Mouse (Mus musculus): ENCODE measurements at regions not wholly inside any gene's neighbourhood (a gene's known extent, or its start where the extent isn't known, plus 50 kb on each side); places are given as distances from the start of the nearest gene placed in this dataset.

DNA sequence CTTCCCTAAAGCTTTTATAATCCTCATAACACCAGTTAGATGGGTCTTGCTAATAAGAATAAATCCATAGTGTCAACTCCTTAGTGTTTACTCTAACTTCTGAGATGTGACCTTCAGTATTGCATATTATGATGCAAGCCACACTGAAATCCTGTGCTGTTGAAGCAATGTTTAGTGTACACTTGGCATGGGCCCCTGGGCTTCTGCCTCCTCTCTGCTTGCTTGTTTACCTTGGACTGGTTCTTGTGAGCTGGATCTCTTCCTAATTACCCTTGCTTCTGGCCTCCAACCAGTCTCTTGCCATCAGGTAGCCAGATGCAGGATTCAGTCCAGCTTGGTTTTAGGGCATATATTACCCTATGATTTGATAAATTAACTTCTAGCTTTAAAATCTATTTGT, 57.0 kb downstream of the Rgs2 start:
- no peak for DNase-seq

DNA sequence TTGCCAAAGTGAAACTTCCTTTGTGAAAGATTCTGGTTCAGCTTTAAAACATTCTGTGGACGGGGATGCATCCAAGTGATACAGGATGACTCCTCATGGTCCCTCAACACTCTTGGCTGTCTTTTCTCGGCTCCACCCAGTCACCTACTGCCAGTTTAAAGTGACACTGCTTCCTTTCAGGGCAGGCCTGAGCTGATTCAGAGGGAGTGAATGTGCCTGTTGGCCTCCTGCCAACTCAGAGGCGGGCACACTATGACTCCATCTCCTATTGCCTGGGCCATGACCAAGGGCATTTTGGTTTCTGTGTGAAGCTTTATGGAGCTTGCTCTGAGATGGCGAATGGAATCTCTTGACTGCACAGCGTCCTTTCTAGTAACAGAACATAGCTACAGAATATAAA, 62.5 kb downstream of the Rgs2 start:
- DNase-seq: peak; percentile 75

DNA sequence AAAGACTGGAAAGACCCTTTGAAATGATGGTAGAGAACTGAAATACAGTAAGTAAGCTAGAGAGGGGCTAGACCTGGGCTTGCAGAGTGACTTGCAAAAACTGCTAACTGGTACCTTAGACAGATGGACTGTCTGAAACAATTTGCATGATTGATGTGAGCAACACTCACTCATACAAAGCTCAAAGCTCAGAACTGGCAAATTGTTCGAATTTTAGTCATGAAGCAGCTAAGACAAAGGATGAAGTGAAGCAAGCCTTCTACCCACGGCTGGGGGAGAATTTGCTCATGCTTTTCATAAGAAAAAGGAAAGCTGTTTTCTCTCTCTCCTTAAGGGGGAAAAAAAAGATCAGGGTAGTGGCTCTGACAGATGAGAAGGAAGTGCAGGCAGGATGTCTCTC, 64.5 kb downstream of the Rgs2 start:
- no peak for DNase-seq

DNA sequence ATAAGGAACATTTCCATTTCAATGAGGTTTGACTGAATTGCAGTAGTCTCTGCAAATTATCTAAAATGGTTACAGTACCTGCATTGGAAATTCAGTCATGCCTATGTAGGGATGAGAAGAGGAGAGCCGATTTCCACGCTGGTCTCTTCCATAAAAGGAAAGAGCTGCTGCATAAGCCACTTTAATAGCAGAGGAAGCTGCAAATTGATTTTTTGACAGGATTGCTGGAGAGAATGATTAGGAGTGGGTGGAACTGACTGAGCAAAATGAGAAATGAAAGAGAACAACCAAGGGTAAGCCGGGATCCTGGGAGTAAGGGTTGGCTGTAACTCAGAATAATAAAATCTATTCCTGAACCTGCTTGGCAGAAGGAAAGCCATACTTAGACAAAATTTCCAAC, 65.4 kb downstream of the Rgs2 start:
- no peak for DNase-seq

DNA sequence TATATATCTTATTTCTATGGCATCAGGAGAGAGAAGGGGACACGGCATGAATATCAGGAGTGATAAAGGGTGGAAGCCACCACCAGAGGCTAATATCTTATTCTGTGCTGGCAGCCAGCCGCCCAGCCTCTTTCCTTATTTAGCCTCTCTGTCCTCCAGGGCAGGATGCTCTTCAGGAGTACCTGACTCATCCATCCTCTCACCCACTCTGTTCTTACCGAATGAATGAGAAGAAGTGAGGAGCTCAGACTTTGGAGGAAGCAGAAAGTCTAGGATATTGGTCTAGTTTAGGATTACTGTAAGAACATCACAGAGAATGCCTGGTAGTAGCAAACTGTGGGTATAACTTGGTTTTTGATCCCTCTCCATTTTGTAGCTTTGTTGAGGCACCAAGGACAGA, 73.2 kb downstream of the Rgs2 start:
- DNase-seq: no peak

DNA sequence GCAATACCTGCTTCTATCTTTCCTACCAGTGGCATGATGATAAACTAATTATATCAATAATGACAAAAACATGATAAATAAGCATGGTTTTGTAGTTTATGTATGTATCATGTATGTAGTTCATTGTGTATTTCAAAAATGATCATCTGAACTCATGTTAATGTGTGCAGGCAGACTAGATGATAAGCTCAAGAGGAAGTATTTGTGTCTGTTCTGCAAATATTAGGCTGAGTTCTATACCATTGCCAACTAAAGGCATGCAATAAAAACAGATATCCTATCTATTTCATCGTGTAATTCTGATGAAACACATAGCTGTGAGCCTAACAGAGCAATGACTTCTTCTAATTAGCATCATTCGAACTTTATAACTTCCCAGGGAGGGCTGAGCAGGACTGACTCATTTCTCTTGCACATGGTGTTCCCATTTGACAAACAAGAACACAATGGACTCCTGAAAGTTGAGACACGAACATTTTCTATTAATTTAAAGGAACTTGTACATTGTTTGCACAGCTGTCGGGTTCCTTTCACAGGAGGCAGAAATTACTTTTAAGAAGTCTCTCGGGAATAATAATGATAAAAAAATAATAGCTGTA, 74.3 kb downstream of the Rgs2 start:
- no peak for DNase-seq

DNA sequence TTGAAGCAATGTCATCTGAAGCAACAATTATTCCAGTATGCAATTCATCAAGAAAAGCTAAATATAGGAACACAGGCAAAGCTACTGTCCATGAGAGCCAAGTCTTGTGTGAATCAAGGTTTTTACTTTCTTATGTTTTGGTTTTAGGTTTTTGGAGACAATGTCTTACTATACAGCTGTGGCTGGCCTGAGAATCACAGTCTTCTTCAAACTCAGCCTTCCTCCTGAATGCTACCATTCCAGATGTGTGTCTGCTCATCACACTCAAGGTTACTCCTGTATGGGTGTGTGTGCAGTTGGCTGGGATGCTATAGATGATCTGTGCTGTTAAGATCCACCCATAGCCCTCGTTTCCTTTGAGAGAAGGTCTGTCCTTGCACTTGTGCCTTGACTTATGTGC, 81.5 kb downstream of the Rgs2 start:
- DNase-seq: no peak

DNA sequence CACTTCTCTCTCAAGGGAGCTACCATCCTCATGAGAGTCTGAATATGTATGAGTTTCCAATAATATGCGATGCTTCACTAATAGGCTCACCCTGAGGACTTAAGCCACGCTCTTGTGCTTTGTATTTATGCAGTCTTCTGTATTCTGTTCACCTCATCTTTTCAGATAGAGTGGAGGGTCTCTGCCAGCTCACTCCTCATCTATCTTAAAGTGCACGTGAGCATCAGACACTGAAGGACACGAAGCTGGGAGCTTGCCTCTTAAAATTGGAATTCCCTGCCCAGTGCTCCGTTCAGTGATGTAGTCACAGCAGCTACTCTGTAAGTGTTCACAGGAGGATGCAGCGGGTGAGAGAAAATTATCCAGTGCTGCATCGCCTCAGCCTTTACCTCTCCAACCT, 83.7 kb downstream of the Rgs2 start:
- peak; percentile 11 for DNase-seq

DNA sequence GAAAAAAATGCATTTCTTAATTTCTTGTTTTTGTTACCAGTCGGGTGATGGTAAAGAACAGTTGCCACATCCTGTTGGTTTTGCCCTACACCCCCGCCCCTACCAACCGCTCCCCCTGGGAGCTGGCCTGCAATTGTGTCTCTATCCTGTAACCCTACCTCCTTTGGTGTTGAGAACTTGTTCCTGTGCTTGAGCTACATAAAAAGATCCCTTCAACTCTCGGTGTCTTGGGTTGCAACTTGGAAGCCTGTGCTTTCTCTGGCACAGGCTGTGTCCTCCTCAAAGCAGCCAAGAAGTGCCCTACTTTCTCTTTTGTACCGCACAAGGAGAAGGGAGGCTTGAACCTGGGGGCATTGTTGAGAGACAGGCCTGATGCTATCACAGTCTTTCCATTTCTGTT, 85.0 kb downstream of the Rgs2 start:
- no peak for DNase-seq

DNA sequence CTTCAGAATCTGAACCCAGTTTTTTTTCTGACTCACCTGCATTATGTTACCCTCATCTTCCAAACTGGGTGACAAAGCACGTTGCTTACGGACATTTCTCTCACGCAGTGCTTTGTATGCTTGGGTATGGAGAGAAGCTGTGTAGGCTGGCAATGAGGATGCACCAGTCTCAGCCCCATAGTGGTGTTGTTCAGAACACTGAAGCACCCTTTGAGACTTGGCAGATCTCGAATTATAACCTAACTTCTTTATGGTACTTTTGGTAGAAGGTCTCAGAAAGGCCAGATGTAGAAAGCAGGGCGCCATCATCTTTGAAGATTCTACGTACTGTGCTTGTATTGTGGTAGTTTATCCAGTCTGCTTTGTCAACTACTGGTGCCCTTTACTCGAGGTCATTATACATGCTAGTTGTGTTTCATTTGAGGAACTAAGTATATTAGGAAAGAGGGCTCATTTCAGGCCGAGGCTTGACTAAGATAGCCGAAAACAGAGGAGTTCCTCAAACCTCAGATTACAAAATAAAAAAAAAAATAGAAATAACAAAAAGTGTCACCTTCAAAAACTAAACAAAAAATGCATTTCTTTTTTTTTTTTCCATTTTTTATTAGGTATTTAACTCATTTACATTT, 85.7 kb downstream of the Rgs2 start:
- DNase-seq: no peak

DNA sequence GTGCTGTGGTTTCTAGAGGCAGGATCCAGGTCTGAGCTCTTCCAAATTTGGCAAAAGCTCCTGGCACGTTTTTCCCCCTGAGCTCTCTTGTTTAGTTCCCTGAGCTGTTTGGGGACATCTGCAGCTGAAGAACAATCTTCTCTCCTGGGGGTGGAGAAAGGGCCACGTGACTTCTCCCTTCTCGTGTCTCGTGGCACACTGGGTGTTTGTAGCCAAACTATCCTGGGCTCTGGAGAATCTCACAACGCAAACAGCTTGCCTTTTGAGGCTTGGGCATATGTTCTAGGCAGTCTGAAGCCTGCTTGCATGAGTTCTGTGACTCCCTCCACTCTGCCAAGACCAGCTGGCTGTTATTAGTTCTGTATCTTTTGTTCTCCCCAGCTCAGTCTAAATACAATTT, 86.3 kb downstream of the Rgs2 start:
- DNase-seq: no peak

DNA sequence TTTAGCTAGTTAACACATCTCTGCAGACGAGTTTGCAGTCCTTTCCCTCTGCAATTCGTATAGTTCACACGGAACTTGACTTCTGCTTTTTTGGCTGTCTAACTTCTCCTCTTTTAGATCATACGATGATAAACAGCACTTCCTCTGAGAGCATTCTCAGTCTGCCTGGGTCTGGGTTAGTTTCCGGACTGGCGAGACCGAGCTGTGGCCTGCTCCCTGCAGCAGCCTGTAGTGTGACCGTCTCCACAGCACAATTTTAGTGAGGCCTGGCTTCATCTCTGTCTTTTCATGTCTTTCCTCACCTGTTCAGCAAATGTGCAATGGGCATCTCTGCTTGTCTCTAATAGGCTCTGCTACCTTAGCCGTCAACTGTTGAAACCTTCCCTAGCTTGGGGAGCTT, 87.4 kb downstream of the Rgs2 start:
- DNase-seq: no peak

DNA sequence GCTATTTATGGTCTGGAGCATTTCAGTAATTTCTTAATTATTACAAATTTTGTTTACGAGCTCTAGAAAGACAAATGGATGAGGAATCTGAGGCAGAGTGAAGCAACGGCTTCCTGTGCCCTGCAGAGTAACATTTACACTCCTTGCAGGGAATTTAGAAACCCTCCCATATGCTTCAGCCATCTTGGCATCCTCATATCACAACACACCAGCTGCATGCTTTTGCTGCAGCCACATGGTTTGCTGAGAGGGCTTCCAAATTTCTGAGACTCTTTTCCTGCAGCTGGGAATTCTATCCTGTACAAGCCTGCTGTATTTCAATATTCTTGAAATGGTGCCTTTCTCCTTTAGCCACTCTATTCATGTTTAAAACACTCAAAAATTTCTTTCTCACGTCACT, 91.4 kb downstream of the Rgs2 start:
- no peak for DNase-seq

DNA sequence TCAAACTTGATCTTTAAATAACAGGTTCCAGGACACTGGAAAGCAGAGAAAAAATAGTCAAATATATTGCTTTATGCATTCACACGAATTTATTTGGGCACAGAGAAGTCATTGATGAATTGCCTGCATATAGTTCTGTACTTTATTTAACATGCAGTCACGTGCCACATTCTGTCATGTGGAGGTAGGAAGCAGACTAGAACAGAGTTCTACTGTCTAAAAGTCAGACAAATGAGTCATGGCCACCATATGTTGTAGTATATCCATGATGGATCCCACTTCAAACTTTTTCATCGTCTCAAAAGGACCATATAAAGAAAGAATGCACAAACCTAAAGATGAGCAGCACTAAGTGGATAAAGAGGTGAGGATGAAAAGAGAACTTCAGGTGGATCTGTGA, 92.7 kb downstream of the Rgs2 start:
- DNase-seq: no peak

DNA sequence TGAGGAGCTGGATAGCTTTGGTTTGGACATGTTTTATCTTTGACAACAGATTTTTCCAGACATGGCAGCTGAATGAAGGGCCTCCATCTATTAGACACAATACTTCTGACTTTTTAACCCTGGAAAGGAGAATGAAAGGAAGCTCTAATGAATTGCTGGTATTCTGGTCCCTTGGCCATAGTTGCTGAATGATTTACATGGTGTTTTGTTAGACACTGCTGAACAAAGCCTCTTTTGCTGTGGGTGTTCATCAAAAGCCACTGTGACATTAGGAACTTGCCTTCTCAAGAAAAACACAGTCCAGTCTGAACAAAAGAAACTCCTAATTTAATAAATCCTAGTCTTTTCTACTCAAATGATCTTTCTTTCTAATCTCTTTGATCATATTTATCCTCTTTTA, 93.4 kb downstream of the Rgs2 start:
- no peak for DNase-seq

DNA sequence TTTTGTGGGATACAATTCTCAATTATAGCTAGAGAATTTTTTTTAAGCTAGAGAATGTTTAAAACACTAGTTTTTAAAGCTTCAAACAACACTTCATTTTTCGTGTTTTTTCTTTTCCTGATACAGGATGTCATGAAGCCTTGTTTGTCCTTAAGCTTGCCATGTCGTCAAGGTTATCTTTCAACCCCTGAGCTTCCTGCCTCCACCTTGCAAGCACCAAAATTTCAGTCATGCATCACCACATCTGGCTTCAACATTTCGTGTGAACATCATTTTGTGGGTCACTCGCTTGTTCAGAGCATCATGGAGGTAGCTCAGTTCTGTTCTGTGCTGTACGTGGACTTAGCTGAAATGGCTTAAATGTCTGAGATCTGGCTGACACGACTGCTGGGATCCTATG, 96.6 kb downstream of the Rgs2 start:
- no peak for DNase-seq

DNA sequence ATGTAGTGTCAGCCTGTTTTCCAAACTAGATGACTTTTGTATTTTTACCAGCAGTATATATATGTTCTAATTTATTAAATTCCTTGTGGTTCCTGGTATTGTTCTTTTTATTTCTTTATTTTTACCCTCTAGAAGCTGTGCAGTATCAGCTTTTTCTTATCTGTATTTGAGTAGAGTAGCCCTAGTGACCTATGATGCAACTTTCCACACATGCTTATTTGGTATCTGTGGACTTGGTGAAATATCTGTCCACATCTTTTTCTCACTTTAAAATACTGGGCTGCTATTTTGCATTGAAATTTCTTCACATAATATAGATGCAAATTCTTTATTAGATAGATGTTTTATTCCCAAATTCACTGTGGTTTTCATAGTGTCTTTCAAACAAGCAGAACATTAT, 97.1 kb downstream of the Rgs2 start:
- no peak for DNase-seq

DNA sequence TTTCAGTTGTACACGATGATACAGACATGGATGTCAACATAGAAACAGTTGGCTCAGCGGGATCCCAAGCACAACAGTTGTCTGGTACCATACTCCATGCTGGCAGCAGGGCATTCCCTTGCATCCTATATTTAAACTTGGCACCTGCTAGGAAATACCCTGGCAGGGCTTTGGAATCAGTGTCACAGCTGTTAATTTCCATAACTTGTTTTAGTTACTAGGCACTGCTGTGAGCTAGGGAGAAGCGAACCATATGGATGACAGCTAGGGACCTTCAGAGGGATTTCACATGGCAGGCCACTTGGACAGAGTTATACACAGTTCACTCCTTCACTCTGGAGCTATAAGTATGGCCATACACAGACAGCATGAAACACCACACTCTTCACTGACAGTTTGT, 100.0 kb downstream of the Rgs2 start:
- no peak for DNase-seq

DNA sequence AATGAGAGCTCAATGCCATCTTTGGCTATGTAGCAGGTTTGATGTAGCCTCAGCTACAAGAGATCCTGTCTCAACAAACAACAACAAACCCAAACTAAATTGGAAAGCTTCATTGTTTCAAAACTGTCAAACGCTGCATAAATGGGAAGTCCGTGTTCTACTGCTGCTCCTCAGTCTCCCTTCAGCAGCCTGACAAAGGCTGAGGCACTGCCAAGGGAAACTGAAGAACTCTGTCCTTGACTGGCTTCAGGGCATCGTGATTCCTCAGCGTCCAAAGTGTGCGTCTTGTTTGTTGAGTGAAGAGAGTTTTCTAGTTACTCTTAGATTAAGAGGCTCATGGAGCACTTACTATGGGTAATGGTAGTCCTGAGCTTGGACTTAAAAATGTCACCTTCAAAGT, 100.7 kb downstream of the Rgs2 start:
- no peak for DNase-seq

DNA sequence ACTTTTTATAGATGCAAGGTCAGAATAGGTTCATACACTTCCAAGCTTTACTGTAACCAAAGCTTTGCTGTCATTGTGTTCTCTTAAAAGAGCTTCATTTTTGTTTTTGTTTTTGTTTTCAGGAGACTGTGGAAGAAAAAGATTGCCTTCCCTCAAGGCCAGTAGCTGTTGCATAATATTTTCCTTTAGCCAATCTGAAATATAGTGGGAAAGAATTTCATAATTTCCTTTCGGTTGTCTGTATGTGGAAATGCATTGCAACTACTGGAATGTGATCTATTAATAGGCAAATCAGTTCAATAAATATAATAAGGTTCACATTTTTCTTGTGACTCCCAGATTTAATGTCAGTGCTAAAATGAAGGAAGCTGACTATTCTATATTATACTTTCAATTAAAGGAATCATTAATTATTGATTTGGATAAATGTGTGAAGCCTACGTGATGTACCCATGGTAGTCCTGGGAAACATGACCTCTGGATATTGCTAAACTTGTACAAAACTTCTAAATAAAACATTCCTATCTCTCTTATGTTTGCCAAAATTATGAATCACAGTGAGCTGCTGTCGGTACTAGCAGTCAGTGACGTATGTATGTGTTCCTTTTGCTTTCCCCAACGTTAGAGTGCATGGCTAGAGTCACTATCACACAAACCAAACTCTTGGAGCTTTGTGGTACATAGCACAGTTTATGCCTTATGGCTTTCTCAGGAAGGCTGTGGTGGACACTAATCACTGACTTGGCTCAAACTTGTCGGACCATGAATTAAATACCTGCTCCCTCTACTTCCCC, 102.6 kb downstream of the Rgs2 start:
- DNase-seq: no peak

DNA sequence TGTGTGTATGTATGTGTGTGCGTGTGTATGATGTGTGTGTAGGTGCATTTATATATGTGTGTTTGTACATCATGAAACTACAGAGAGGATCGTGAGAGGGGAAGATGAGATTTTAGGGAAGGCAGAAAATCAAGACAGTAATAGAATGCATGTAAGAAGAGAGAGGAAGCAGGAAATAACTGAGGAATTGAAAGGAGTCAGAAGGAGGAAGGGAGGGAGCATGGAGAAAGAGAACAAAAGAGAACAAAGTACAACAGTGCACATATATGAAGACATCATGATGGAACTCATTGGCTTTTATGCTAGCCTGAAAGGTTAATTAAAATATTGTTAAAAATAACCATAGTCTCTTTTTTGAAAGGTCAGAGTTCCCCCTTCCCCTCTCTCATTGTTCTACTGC, 111.4 kb downstream of the Uchl5 start:
- no peak for DNase-seq

DNA sequence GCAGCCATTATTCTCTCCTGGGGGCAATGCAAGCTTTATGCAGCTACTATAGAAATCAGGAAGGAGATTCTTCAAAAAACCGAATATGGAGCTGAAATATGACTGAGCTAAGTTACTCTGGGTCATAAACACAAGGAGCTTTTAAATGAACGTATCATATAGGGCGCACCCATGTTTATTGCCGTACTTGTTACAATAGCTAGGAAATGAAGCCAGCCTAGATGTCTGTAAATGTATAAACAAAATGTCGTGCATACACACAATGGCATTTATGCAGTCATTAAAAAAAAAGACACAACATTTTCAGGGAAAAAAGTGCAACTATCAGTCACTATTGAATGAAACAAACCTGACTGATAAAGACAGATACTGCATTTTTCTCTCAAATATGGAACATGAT, 111.0 kb downstream of the Uchl5 start:
- no peak for DNase-seq

DNA sequence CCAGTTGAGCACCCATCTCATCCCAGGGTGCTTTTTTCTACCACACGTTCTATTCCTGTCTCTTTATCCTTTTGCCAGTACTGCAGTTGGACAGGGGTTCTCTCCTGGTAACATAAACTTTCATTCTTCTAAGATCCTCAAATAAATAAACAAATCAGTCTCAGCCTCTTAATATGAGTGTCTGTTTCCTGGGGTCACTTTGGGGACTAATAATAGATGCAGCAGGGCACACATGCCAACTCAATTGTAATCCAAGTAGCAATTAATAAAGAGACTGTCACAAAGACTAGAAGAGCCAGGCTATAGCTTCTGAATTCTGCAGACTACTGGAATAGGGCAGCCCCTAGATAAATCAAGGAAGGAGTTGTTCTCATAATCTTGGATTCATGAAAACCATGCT, 108.9 kb downstream of the Uchl5 start:
- no peak for DNase-seq

DNA sequence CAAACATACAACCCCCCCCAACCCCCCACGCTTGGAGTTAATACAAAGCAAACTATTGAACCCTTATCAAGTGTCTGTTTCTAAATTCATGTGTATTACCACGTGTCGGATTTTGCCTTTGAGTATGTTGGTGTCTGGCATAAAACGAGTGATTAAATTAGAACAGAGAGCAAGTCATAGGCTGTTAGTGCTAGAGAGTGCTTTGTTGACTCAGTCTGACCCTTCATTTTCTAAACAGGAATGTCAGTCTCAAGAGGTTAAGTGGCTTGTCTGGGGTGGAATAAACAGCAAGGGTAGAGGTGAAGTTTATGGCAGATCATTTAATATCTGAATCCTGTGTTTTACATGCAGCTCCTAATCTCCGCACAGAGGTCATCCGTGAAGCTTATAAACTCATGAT, 104.1 kb downstream of the Uchl5 start:
- DNase-seq: no peak

DNA sequence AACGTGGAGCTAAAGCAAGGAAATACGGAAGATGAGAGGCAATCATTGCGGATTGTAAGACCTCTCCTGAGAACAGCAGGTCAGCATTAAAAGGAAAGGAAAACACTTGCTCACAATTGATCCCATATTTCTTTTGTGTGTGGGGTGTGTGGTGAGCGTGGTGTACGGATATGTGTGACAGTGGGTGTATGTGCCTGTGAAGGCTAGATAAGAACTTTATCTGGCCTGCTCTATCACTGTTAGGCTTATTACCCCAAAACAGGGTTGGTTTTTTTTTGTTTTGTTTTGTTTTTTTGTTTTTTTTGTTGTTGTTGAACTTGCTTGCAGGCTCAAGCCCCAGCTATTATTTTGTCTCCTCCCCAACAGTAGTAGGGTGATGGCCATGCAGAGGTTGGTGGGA, 102.5 kb downstream of the Uchl5 start:
- DNase-seq: no peak

All from retina, postnatal 1 day (tissue).